Mouse (Mus musculus) retina, postnatal 7 days (tissue): ENCODE measurements around the gene Kif1c.

ENCODE experiments used
- DNase-seq: peaks from one replicate; pipeline ENCODE4 v3.0.0-alpha.2; 2012; ENCODE audit warnings: low read depth, low spot score

Gene Kif1c

DNA sequence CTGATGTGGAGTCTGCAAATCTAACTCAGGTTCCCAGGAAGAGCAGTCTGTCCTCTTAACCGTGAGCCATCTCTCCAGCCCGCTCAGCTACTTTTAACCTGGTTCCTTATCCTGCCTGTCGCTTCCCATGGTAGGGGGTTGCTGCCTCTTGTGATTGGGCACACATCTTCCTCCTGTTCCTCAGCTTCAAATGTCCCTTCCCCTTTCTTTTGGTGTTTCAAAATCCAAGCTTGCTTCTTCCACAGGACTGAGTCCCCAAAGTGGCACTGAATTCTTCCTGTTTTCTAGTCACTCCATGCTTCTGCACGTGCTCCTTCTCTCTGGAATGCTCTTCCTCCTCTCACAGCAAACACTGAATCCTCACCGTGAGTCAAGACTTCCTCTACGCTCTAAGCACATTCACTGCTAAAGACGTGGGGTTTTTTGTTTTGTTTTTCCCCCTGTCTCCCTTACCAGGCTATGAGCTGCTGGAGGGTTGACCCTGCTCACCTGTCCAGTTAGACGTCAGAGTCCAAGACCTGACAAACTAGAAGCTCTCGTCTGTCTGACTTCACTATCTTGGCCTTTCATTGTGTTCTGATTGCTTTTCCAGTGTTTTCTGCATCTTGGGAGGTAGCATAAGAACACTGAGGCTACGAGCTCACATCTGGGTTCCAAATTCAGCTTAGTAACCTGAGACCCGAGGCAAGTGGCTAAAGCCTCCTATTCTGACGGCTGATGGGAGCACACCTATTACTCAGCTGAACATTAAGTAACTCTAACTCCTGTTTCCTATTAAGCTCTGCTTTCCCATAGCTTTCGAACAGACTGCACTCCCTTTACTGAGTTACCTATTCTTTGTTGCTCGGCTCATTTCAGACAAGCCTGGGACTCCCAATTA lies 32.8 kb upstream of the Kif1c start:
- no peak for DNase-seq

DNA sequence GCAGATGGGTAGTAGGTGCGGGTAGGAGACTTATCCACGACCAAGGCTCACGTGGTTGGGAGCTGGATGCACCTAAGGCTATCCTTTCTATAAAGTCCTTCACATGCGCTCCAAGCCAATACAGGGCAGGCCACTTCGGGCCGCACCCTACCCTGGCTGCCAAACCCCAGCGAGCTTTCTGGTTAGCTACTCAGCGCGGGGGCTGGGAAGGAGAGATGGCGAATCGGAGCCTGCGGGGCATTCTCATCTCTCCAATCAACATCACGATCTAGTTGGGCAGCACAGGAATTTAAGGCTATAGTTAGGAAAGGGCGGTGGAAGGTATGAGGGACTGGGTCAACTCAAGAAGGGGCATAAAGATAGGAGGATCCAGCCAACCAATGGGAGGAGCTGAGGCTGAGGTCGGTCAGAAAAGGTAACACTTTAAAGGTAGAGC lies 32.0 kb upstream of the Kif1c start:
- no peak for DNase-seq

GRCm38 (mm10) chr11:70668771-70669505 lies 31.4 kb upstream of the Kif1c start, which contains the start of gene Spag7:
TSS of gene Spag7 (minus strand) at chr11:70669416.
- DNase-seq = peak; percentile 96

GRCm38 (mm10) chr11:70669582-70670345 lies 30.6 kb upstream of the Kif1c start:
- DNase-seq = no peak

DNA sequence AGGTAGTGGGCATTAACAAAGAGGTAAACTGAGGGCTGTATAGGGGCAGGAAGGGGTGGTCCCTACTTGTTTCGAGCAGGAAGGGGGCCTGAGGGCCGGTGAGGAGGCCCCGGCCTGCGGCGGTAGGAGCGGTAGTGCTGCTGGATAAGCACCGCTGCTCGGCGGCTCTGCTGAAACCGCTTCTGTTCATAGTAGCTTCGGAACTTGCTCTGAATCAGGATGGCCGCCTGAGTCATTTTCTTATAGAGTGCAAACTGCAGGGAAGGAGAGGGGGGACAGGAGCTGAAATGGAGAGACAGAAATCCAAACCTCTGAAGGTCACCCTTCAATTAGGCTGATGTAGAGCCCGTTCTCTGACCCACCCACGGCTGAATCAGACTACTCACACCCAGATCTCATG lies 29.9 kb upstream of the Kif1c start:
- no peak for DNase-seq

GRCm38 (mm10) chr11:70671333-70672047 lies 28.9 kb upstream of the Kif1c start:
- DNase-seq = peak; percentile 29

DNA sequence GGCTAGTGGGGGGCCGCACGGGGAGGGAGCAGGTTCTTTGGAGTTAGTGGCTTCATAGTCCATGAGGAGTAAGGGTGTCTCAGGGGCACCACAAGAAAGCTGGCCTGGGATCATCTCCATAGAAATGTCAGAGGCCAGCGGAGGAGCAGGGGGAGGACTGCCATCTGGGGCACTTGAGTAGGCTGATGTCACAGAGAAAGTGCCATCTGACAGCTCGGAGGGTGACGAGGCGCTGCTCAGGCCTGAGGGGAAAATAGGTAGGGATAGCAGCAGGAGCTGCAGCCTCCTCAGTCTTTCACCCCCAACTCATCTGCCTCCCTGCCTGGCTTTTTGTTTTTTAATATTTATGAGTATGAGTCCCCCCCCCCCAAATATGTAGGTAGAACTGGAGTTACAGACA lies 26.3 kb upstream of the Kif1c start:
- no peak for DNase-seq

GRCm38 (mm10) chr11:70674501-70674900 lies 25.8 kb upstream of the Kif1c start:
- no peak for DNase-seq

DNA sequence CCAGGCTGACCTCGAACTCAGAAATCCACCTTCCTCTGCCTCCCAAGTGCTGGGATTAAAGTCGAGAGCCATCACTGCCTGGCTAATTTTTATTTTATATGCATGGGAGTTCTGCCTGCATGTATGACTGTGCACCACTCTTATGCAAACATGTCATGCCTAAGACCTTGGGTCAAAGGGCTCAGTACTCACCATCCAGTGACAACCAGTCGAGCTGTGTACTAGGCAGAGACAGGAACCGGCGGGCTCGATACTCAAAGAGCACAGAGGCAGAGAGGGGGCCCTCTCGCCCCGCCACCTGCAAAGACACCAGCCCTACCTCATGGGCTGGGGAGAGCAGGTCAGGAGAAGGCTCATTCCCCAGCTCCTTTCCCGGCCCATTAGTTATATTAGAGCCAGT lies 22.3 kb upstream of the Kif1c start:
- DNase-seq = no peak

DNA sequence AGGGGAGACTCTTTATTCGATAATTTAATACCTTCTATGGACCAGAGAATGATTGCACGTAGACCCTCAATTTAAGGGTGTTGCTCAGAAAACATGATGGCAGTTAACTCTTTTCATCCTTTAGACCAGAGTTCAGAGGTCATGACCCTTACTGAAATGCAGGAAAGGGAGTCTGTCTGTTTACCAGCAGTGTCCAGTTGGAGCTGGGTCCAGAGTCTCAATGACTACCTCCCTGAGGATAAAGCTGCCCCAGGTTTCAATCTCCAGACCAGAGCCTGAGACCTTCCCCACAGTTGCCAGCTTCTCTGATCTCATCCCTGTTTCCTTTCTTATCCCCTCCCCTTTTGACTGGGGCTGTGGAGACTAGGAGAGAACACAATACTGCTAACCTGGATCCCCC lies 21.8 kb upstream of the Kif1c start:
- no peak for DNase-seq

- DNase-seq = no peak
Observed at GRCm38 (mm10) chr11:70679361-70679760, 21.0 kb upstream of the Kif1c start.

- DNase-seq = no peak
Observed at GRCm38 (mm10) chr11:70679894-70680293, 20.5 kb upstream of the Kif1c start.

- DNase-seq = no peak
Observed at GRCm38 (mm10) chr11:70681170-70681569, 19.2 kb upstream of the Kif1c start.

DNA sequence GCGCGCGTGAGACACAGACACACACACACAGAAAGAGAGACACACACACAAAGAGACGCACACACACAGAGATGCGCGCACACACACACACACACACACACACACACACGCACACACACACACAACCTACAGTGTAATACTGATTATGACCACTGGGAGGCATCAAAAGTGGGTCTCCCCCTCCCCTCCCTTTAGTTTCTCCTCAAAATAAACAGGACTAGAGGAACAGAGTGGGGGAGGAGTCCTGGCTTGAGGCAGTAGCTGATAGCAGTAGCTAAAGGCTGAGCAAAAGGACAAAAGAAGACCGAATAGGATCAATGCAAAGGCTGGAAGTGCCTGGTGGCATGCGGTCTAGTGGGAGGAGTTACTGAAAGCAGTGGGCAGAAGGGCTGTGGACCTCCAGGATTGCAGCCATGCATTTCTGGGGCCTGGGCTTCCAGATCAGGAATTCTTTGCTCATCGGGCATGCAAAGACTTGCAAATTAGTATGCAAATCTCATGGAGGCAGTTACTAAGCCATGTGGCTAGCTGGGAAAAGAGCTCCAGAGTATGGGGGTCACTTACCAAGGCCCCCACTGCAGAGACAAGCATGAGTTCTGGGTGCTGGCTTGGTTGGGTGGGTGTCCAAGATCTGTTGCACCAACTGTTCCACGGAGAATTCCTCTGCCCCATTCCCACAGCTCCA lies 18.3 kb upstream of the Kif1c start:
- DNase-seq = peak; percentile 66

DNA sequence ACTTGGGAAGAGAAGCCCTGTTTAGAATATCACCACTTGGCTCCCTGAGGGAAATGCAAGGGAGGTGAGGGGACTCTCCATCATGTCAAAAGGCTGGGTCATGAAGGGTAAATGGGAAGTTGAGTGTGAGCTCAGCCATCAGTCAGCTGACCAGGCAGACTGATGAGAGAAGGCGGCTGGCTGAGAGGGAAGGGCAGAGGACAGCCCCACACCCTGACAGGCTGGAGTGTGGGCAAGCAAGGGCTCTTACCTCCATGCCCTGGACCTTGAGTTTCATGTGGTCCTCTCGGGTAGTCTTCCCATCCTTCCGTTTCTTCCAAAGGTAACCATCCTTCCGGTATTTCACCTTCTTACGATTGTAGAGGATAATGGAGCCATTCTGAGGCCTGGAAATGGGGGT lies 16.7 kb upstream of the Kif1c start:
- no peak for DNase-seq

- no peak for DNase-seq
Observed at GRCm38 (mm10) chr11:70686901-70687566, 13.3 kb upstream of the Kif1c start.

- peak; percentile 57 for DNase-seq
Observed at GRCm38 (mm10) chr11:70687601-70688199, 12.6 kb upstream of the Kif1c start, which contains the start of gene Camta2. TSS of gene Camta2 (minus strand) at chr11:70688105.

GRCm38 (mm10) chr11:70688372-70688771 lies 12.0 kb upstream of the Kif1c start:
- DNase-seq = no peak

- no peak for DNase-seq
Observed at GRCm38 (mm10) chr11:70689578-70689977, 10.8 kb upstream of the Kif1c start.

GRCm38 (mm10) chr11:70693504-70693903 lies 6.8 kb upstream of the Kif1c start:
- no peak for DNase-seq
